Mouse (Mus musculus) small intestine, adult 2 months (tissue): Measurements from ENCODE around the gene Slc25a33.

ENCODE experiments used
- CTCF ChIP-seq: fragments of 200-500 bp; IDR thresholded peaks from 2 replicates; pipeline ENCODE4 v1.5.1; 2012; ENCODE audit warnings: low read depth, mild to moderate bottlenecking, control low read depth, inconsistent platforms, low read length, moderate library complexity, mixed read lengths; ENCODE audit not compliant: insufficient replicate concordance, insufficient read length; ENCODE audit errors: extremely low read depth
- POLR2A ChIP-seq: fragments of 200-500 bp; IDR thresholded peaks from 2 replicates; pipeline ENCODE4 v1.6.1; 2012; ENCODE audit warnings: low read depth, mild to moderate bottlenecking, control low read depth, inconsistent platforms, low read length, moderate library complexity

GRCm38 (mm10) chr4:149710510-149710909 lies 63.6 kb downstream of the Slc25a33 start:
- TF ChIP-seq CTCF (peak; percentile 64; the same call in 1 of the 2 replicates), POLR2A (peak; percentile 32; the same call in 1 of the 2 replicates)
